Comparison of ENCODE assay signal across 8 mouse cellular contexts in the genomic region with DNA sequence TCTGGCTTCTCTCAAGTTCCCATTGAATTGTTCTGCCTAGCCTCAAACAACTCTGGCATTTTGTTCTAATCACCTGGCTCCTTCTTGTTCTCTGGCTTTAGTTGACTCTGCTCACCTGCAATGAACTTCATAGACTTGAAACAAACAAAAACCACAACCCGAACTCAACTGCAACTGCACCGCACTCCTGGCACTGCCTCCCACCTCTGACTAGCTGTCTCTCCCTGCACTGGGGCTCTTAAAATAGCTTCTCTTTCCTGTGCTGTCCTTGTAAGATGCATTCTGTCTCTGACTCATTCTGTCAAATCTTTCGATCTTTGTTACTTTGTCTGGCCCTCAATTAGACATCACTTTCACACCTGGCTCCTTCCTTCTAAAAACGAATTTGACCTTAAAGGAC. TPM values are rescaled to one million over a fixed set of nuclear protein-coding genes. Genes with fewer than 3 reads are reported as not detected.
A peak's percentile ranks its signal among the peaks of the same experiment; 100 is the strongest.
DNase-seq lines count a peak whose midpoint lies in the region; ATAC-seq lines count a peak whose summit lies in the region.

No protein-coding gene starts in this region.

- peak overlapping the region; percentile 91; the same call in 1 of the 2 replicates for H3K27ac ChIP-seq in kidney, embryonic 16.5 days (ENCODE audit: low read length)
- H3K27ac ChIP-seq in neural tube, embryonic 12.5 days = no peak overlapping the region

- no peaks in the 10 kb centered on the region for H3K9me3 ChIP-seq in kidney, embryonic 16.5 days (ENCODE audit: low read length)
- no peaks in the 10 kb centered on the region for H3K9me3 ChIP-seq in neural tube, embryonic 12.5 days

- H3K4me1 ChIP-seq in kidney, embryonic 16.5 days (ENCODE audit: insufficient read depth, low read length) = peaks cover 17% of the 10 kb centered on the region
- peaks cover 16% of the 10 kb centered on the region; the same call in 1 of the 2 replicates for H3K4me1 ChIP-seq in neural tube, embryonic 12.5 days

- intact Hi-C loops in gastrocnemius, postnatal 14 days (cut with DNase I; ENCODE audit: low total_unique reads) = no loop called here

- H3K27me3 ChIP-seq in kidney, embryonic 16.5 days (ENCODE audit: insufficient read depth, low read length) = no peaks in the 10 kb centered on the region
- H3K27me3 ChIP-seq in neural tube, embryonic 12.5 days (replicated peaks) = no peaks in the 10 kb centered on the region

- H3K9ac ChIP-seq in kidney, embryonic 16.5 days (replicated peaks; ENCODE audit: low read length) = peak overlapping the region; percentile 68; the same call in 1 of the 2 replicates
- H3K9ac ChIP-seq in neural tube, embryonic 12.5 days = no peak overlapping the region

- H3K4me3 ChIP-seq in kidney, embryonic 16.5 days (ENCODE audit: low read length) = peak overlapping the region; percentile 62
- no peak overlapping the region for H3K4me3 ChIP-seq in neural tube, embryonic 12.5 days

- DNase-seq in kidney, adult 18-20 months = no peak
- peak; percentile 39 for DNase-seq in brain, adult 2 months (ENCODE audit: low read depth, low spot score)
- no peak for DNase-seq in left cerebral cortex, adult 8-10 months (ENCODE audit: low spot score in 2 of 2)
- no peak for DNase-seq in adrenal gland, postnatal 4 days (ENCODE audit: low spot score in 2 of 2)
- no peak for DNase-seq in gastrocnemius, postnatal 14 days

- H3K4me2 ChIP-seq in kidney, embryonic 16.5 days (replicated peaks; ENCODE audit: low read depth, low read length) = peak overlapping the region; percentile 83
- H3K4me2 ChIP-seq in neural tube, embryonic 12.5 days (replicated peaks) = peak overlapping the region; percentile 70

- 81% methylated on average over 4 of the region's 4 CpGs for WGBS in kidney, embryonic 16.5 days
- WGBS in neural tube, embryonic 12.5 days = 81% methylated on average over 4 of the region's 4 CpGs

- no peaks in the 10 kb centered on the region for H3K36me3 ChIP-seq in kidney, embryonic 16.5 days (ENCODE audit: insufficient read depth, low read length)
- no peaks in the 10 kb centered on the region for H3K36me3 ChIP-seq in neural tube, embryonic 12.5 days

- no peak for ATAC-seq in kidney, embryonic 16.5 days (ENCODE audit: low FRiP score, low TSS enrichment)
- ATAC-seq in inflammation-experienced regulatory T-cells, adult 6 months = peak; percentile 35
- ATAC-seq in neural tube, embryonic 12.5 days (ENCODE audit: low FRiP score, low read depth) = no peak

RNA-seq across cellular contexts. Expression of a gene that starts 0.8 kb away (rescaled TPM):
- 43.3 and 44.3 TPM in 2 replicates for polyA plus RNA-seq in kidney, embryonic 16.5 days (2015; fragmentation: Nextera tagmentation; extraction: Ambion mirVana)
- 10 to 100 TPM; 35.8 to 43.5 (median 39.4) TPM for polyA plus RNA-seq in inflammation-experienced regulatory T-cells, adult 6 months (2017; shearing (Covaris generic))
- polyA plus RNA-seq in neural tube, embryonic 12.5 days (2016; fragmentation: Nextera tagmentation; extraction: Ambion mirVana) = 42.5 and 43.8 TPM in 2 replicates
- 10 to 100 TPM; 29.0 to 57.1 (median 37.9) TPM for total RNA-seq in left cerebral cortex, adult 8-10 months (2022)
- 10 to 100 TPM; 34.1 to 42.3 TPM for total RNA-seq in adrenal gland, postnatal 4 days (2021)
- total RNA-seq in gastrocnemius, postnatal 14 days (2021) = 10 to 100 TPM; 11.6 to 14.2 TPM

RNA-seq across cellular contexts. Expression of a gene that starts 21.1 kb away (rescaled TPM):
- polyA plus RNA-seq in kidney, embryonic 16.5 days (2015; fragmentation: Nextera tagmentation; extraction: Ambion mirVana) = 18.4 and 24.9 TPM in 2 replicates
- polyA plus RNA-seq in inflammation-experienced regulatory T-cells, adult 6 months (2017; shearing (Covaris generic)) = 10 to 100 TPM; 13.6 to 18.7 (median 17.9) TPM
- 34.0 and 35.3 TPM in 2 replicates for polyA plus RNA-seq in neural tube, embryonic 12.5 days (2016; fragmentation: Nextera tagmentation; extraction: Ambion mirVana)
- total RNA-seq in left cerebral cortex, adult 8-10 months (2022) = 10 to 100 TPM; 11.9 to 15.5 (median 13.8) TPM
- total RNA-seq in adrenal gland, postnatal 4 days (2021) = 10 to 100 TPM in 1 of 2 experiments, 1 to 10 TPM in 1; 9.7 to 10.6 TPM
- total RNA-seq in gastrocnemius, postnatal 14 days (2021) = 1 to 10 TPM; 4.3 to 4.6 TPM

RNA-seq across cellular contexts. Expression of a gene that starts 21.6 kb away (rescaled TPM):
- polyA plus RNA-seq in kidney, embryonic 16.5 days (2015; fragmentation: Nextera tagmentation; extraction: Ambion mirVana) = 17.0 and 20.8 TPM in 2 replicates
- 10 to 100 TPM; 25.6 to 37.1 (median 33.7) TPM for polyA plus RNA-seq in inflammation-experienced regulatory T-cells, adult 6 months (2017; shearing (Covaris generic))
- 24.0 and 27.5 TPM in 2 replicates for polyA plus RNA-seq in neural tube, embryonic 12.5 days (2016; fragmentation: Nextera tagmentation; extraction: Ambion mirVana)
- 10 to 100 TPM; 36.3 to 47.5 (median 45.2) TPM for total RNA-seq in left cerebral cortex, adult 8-10 months (2022)
- 10 to 100 TPM; 52.5 to 58.3 TPM for total RNA-seq in adrenal gland, postnatal 4 days (2021)
- total RNA-seq in gastrocnemius, postnatal 14 days (2021) = 10 to 100 TPM in 1 of 2 experiments, 1 to 10 TPM in 1; 9.8 to 11.4 TPM

RNA-seq across cellular contexts. Expression of a gene that starts 47.8 kb away (rescaled TPM):
- 4.7 and 4.9 TPM in 2 replicates for polyA plus RNA-seq in kidney, embryonic 16.5 days (2015; fragmentation: Nextera tagmentation; extraction: Ambion mirVana)
- 10 to 100 TPM; 19.2 to 22.6 (median 21.0) TPM for polyA plus RNA-seq in inflammation-experienced regulatory T-cells, adult 6 months (2017; shearing (Covaris generic))
- 15.0 and 15.9 TPM in 2 replicates for polyA plus RNA-seq in neural tube, embryonic 12.5 days (2016; fragmentation: Nextera tagmentation; extraction: Ambion mirVana)
- total RNA-seq in left cerebral cortex, adult 8-10 months (2022) = 10 to 100 TPM; 51.5 to 59.0 (median 55.1) TPM
- total RNA-seq in adrenal gland, postnatal 4 days (2021) = 10 to 100 TPM; 47.3 to 48.6 TPM
- total RNA-seq in gastrocnemius, postnatal 14 days (2021) = 10 to 100 TPM; 29.3 to 31.6 TPM
